Mouse (Mus musculus): ENCODE results near the gene Dpf1. TPM values are rescaled to one million over a fixed set of nuclear protein-coding genes. Genes with fewer than 3 reads are reported as not detected.

Dpf1 gene
- polyA plus RNA-seq, 1 experiment, result 0.47 TPM

- Histone ChIP-seq H3K36me3 (ENCODE audit: control insufficient read depth, insufficient read depth, low read length) (peaks cover 21% of the 10 kb centered on the region), H3K27ac (ENCODE audit: insufficient read depth, low read depth, low read length) (peak overlapping the region; percentile 89), H3K4me3 (ENCODE audit: low read depth, low read length) (peak overlapping the region; percentile 96), H3K4me1 (ENCODE audit: control insufficient read depth, insufficient read depth, insufficient read length, low read length) (peaks cover 19% of the 10 kb centered on the region), H3K27me3 (ENCODE audit: control insufficient read depth, insufficient read depth, low read length) (no peaks in the 10 kb centered on the region)
- WGBS, result 11% methylated on average over 13 of the region's 13 CpGs
- no peak for TF ChIP-seq CTCF (IDR thresholded peaks at IDR 0.05; ENCODE audit: extremely low read depth, insufficient read length, insufficient replicate concordance, low read depth, low read length)
- TF ChIP-seq POLR2A (IDR thresholded peaks at IDR 0.05; ENCODE audit: low read depth, low read length), result no peak
These were observed 22.9 kb upstream of the Dpf1 start for GRCm38 (mm10) chr7:29280801-29281200.

DNA sequence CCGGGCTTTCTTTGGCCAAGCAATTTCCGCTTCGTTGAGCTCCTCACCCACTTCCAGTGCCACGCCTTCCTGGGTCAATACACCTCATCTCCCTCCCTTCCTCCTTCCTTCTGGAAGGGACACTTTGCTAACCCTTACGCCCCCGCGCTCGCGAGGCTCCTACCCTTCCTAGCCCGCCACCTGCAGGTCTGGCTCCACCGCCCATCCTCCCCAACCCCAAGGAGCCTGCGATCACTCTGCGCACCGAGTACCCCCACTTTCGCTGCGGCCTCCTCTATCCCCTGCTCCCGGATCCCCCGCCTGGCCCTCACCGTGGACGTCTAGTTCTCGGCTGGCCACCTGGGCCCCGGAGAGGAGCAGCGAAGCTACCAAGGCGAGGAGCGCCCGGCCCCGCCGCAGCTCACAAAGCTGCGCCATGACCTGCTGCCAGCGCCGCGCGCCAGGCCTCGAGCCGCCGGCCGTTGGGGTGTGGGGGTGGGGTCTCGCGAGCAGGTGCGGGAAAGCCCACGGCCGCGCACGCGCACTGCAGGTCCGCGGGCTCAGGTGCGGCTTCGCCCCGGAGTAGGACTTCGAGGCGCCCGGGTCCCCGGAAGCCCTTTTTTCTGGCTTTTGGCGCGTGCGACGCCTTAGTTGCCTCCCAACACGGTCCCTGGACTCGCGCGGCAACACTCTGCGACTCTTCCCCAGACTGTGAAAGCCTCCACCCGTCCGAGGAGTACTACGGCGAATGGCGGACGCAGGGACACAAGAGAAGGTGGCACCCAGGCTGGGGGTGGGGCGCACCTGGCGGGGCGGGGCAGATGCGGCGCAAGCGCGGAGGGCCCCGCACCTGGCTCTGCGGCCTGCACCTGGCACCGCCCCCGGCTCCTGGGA lies 22.3 kb upstream of the Dpf1 start, which contains the start of gene Spint2:
Gene Spint2 (minus strand): TSS at position 712 of the 873 bp plus-strand sequence.
- TF ChIP-seq CTCF (IDR thresholded peaks at IDR 0.05; ENCODE audit: extremely low read depth, insufficient read length, insufficient replicate concordance, low read depth, low read length) (no peak), POLR2A (IDR thresholded peaks at IDR 0.05; ENCODE audit: low read depth, low read length) (peak; percentile 92)
- peak within 1 kb of the TSS; percentile 96 for H3K4me3 ChIP-seq (ENCODE audit: low read depth, low read length)
- peak within 1 kb of the TSS; percentile 89 for H3K27ac ChIP-seq (ENCODE audit: insufficient read depth, low read depth, low read length)
- H3K4me1 ChIP-seq (ENCODE audit: control insufficient read depth, insufficient read depth, insufficient read length, low read length), result peaks cover 15% of the 10 kb centered on the region
- H3K36me3 ChIP-seq (ENCODE audit: control insufficient read depth, insufficient read depth, low read length), result peaks cover 16% of the 10 kb centered on the region
- under 1% methylated on average over 80 of the region's 80 CpGs for WGBS
- H3K27me3 ChIP-seq (ENCODE audit: control insufficient read depth, insufficient read depth, low read length), result no peaks in the 10 kb centered on the region

- H3K4me1 ChIP-seq (ENCODE audit: control insufficient read depth, insufficient read depth, insufficient read length, low read length), result peaks cover 13% of the 10 kb centered on the region
- 4% methylated on average over 21 of the region's 21 CpGs for WGBS
- H3K27me3 ChIP-seq (ENCODE audit: control insufficient read depth, insufficient read depth, low read length), result no peaks in the 10 kb centered on the region
- H3K36me3 ChIP-seq (ENCODE audit: control insufficient read depth, insufficient read depth, low read length), result peaks cover 10% of the 10 kb centered on the region
- peak overlapping the region; percentile 96 for H3K4me3 ChIP-seq (ENCODE audit: low read depth, low read length)
- H3K27ac ChIP-seq (ENCODE audit: insufficient read depth, low read depth, low read length), result peak overlapping the region; percentile 71
- TF ChIP-seq POLR2A (IDR thresholded peaks at IDR 0.05; ENCODE audit: low read depth, low read length) (no peak), CTCF (IDR thresholded peaks at IDR 0.05; ENCODE audit: extremely low read depth, insufficient read length, insufficient replicate concordance, low read depth, low read length) (no peak)
These were observed 21.6 kb upstream of the Dpf1 start for GRCm38 (mm10) chr7:29282074-29282554.

DNA sequence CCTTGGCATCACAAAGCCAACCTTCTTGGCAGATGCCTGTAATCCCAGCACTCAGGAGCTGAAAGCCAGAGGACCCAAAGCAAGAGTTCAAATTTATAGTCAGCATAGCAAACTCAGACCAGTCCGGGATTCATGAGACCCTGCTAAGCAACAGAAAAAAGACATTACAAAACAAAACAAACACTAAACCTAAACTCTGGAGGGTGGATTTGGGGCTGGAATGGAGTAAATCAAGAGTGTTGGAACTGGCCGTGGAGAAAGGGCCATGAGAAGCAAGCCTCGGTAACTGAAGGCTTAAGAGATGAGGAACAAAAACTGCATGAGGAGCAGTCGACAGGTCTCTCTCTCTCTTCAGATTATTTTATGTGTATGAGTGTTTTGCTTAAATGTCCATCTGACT lies 19.9 kb upstream of the Dpf1 start:
- peaks cover 3% of the 10 kb centered on the region; the same call in 1 of the 2 replicates for H3K36me3 ChIP-seq (ENCODE audit: control insufficient read depth, insufficient read depth, low read length)
- no peaks in the 10 kb centered on the region for H3K27me3 ChIP-seq (ENCODE audit: control insufficient read depth, insufficient read depth, low read length)
- 82% methylated on average over 4 of the region's 4 CpGs for WGBS
- TF ChIP-seq CTCF (IDR thresholded peaks at IDR 0.05; ENCODE audit: extremely low read depth, insufficient read length, insufficient replicate concordance, low read depth, low read length) (no peak), POLR2A (IDR thresholded peaks at IDR 0.05; ENCODE audit: low read depth, low read length) (no peak)
- H3K4me3 ChIP-seq (ENCODE audit: low read depth, low read length), result no peak overlapping the region
- H3K27ac ChIP-seq (ENCODE audit: insufficient read depth, low read depth, low read length), result no peak overlapping the region
- peaks cover 19% of the 10 kb centered on the region for H3K4me1 ChIP-seq (ENCODE audit: control insufficient read depth, insufficient read depth, insufficient read length, low read length)

- WGBS, result 69% methylated on average over 6 of the region's 6 CpGs
- TF ChIP-seq POLR2A (IDR thresholded peaks at IDR 0.05; ENCODE audit: low read depth, low read length) (no peak), CTCF (IDR thresholded peaks at IDR 0.05; ENCODE audit: extremely low read depth, insufficient read length, insufficient replicate concordance, low read depth, low read length) (no peak)
- H3K4me3 ChIP-seq (ENCODE audit: low read depth, low read length), result no peak overlapping the region
- no peak overlapping the region for H3K27ac ChIP-seq (ENCODE audit: insufficient read depth, low read depth, low read length)
- peaks cover 25% of the 10 kb centered on the region for H3K4me1 ChIP-seq (ENCODE audit: control insufficient read depth, insufficient read depth, insufficient read length, low read length)
- H3K27me3 ChIP-seq (ENCODE audit: control insufficient read depth, insufficient read depth, low read length), result no peaks in the 10 kb centered on the region
- no peaks in the 10 kb centered on the region for H3K36me3 ChIP-seq (ENCODE audit: control insufficient read depth, insufficient read depth, low read length)
These were observed 19.2 kb upstream of the Dpf1 start for GRCm38 (mm10) chr7:29284523-29284922.

- WGBS, result 70% methylated on average over 7 of the region's 7 CpGs
- Histone ChIP-seq H3K4me1 (ENCODE audit: control insufficient read depth, insufficient read depth, insufficient read length, low read length) (peaks cover 21% of the 10 kb centered on the region), H3K27me3 (ENCODE audit: control insufficient read depth, insufficient read depth, low read length) (no peaks in the 10 kb centered on the region)
These were observed 16.3 kb upstream of the Dpf1 start for GRCm38 (mm10) chr7:29287481-29287880.

GRCm38 (mm10) chr7:29288079-29288478 lies 15.7 kb upstream of the Dpf1 start:
- TF ChIP-seq CTCF (IDR thresholded peaks at IDR 0.05; ENCODE audit: extremely low read depth, insufficient read length, insufficient replicate concordance, low read depth, low read length) (no peak), POLR2A (IDR thresholded peaks at IDR 0.05; ENCODE audit: low read depth, low read length) (no peak)
- no peak overlapping the region for H3K27ac ChIP-seq (ENCODE audit: insufficient read depth, low read depth, low read length)
- 37% methylated on average over 2 of the region's 2 CpGs for WGBS

More at GRCm38 (mm10) chr7:29287481-29287880, 16.3 kb upstream of the Dpf1 start:
- Histone ChIP-seq H3K36me3 (ENCODE audit: control insufficient read depth, insufficient read depth, low read length) (no peaks in the 10 kb centered on the region), H3K4me3 (ENCODE audit: low read depth, low read length) (no peak overlapping the region), H3K27ac (ENCODE audit: insufficient read depth, low read depth, low read length) (no peak overlapping the region)
- TF ChIP-seq POLR2A (IDR thresholded peaks at IDR 0.05; ENCODE audit: low read depth, low read length) (no peak), CTCF (IDR thresholded peaks at IDR 0.05; ENCODE audit: extremely low read depth, insufficient read length, insufficient replicate concordance, low read depth, low read length) (no peak)

More at GRCm38 (mm10) chr7:29288079-29288478, 15.7 kb upstream of the Dpf1 start:
- H3K4me3 ChIP-seq (ENCODE audit: low read depth, low read length), result no peak overlapping the region
- peaks cover 17% of the 10 kb centered on the region for H3K4me1 ChIP-seq (ENCODE audit: control insufficient read depth, insufficient read depth, insufficient read length, low read length)
- no peaks in the 10 kb centered on the region for H3K27me3 ChIP-seq (ENCODE audit: control insufficient read depth, insufficient read depth, low read length)
- H3K36me3 ChIP-seq (ENCODE audit: control insufficient read depth, insufficient read depth, low read length), result no peaks in the 10 kb centered on the region
